Mouse (Mus musculus) limb, embryonic 10.5 days (tissue): ENCODE data around the gene Ces1f. TPM values are rescaled to one million over a fixed set of nuclear protein-coding genes. Genes with fewer than 3 reads are reported as not detected.

ENCODE experiments used
- DNase-seq: peaks from one replicate; pipeline ENCODE4 v3.0.0-alpha.2; 2017; ENCODE audit warnings: low spot score
- H3K27ac ChIP-seq: fragments of 300-500 bp; sonication (generic); 2 replicates; pipeline ENCODE4 v1.5.1; 2016; ENCODE audit warnings: mild to moderate bottlenecking
- H3K27me3 ChIP-seq: fragments of 300-500 bp; sonication (generic); 2 replicates; pipeline ENCODE4 v1.6.1; 2016; ENCODE audit warnings: low read depth, mild to moderate bottlenecking; ENCODE audit not compliant: poor library complexity, severe bottlenecking
- H3K36me3 ChIP-seq: fragments of 300-500 bp; sonication (generic); 2 replicates; pipeline ENCODE4 v1.6.1; 2016; ENCODE audit warnings: mild to moderate bottlenecking, moderate library complexity
- H3K4me1 ChIP-seq: fragments of 300-500 bp; sonication (generic); 2 replicates; pipeline ENCODE4 v1.6.1; 2016
- H3K4me3 ChIP-seq: fragments of 300-500 bp; sonication (generic); 2 replicates; pipeline ENCODE4 v1.5.1; 2016; ENCODE audit warnings: mild to moderate bottlenecking, moderate library complexity
- H3K9me3 ChIP-seq: fragments of 300-500 bp; sonication (generic); replicated peaks from 2 replicates; pipeline ENCODE4 v1.6.1; 2016; ENCODE audit warnings: mild to moderate bottlenecking
- WGBS: fragments of 180-500 bp; shearing (Covaris S2); methylation state at CpG from one replicate; pipeline ENCODE4 v1.1.7; 2016; 5-methylcytosine and 5-hydroxymethylcytosine counted together
- polyA plus RNA-seq: library from polyadenylated mRNA; unstranded; fragments of >200 nt; fragmentation: Nextera tagmentation; extraction: Ambion mirVana; gene quantifications from 2 replicates; pipeline ENCODE4 v1.2.1, GENCODE M21; 2016

The Ces1f gene
- not detected in 2 replicates for polyA plus RNA-seq

DNA sequence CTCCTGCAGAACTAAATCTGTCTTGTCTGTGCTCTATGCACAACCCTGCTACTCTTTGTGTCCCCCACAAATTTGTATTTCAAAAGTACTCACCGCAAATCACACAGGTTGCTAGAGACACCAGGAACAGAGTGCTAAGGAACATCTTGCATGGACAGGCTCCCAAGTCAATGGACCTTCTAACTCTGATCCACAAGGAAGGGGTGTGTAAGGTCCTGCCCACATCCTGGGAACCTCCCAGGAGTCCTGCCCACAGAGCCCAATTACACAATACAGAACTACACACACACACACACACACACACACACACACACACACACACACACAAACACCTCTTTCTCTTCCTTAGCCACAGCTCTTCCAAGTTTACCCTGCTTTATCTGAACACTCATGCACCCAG, at the start of gene Ces1f:
TSS of gene Ces1f (minus strand) at position 192 of the 400 bp plus-strand sequence.
- Histone ChIP-seq H3K27ac (no peak within 1 kb of the TSS), H3K9me3 (no peaks in the 10 kb centered on the region), H3K27me3 (no peaks in the 10 kb centered on the region), H3K4me3 (no peak within 1 kb of the TSS), H3K4me1 (no peaks in the 10 kb centered on the region), H3K36me3 (no peaks in the 10 kb centered on the region)
- 100% methylated on average over 1 of the region's 1 CpGs for WGBS
- DNase-seq = no peak

GRCm38 (mm10) chr8:93325123-93325522, 45.6 kb upstream of the Ces1f start:
- no peak for DNase-seq
- 82% methylated on average over 2 of the region's 2 CpGs for WGBS
- H3K27me3 ChIP-seq = no peaks in the 10 kb centered on the region
- H3K4me1 ChIP-seq = no peaks in the 10 kb centered on the region
- H3K36me3 ChIP-seq = no peaks in the 10 kb centered on the region
- no peak overlapping the region for H3K4me3 ChIP-seq
- no peak overlapping the region for H3K27ac ChIP-seq
- H3K9me3 ChIP-seq = no peaks in the 10 kb centered on the region

DNA sequence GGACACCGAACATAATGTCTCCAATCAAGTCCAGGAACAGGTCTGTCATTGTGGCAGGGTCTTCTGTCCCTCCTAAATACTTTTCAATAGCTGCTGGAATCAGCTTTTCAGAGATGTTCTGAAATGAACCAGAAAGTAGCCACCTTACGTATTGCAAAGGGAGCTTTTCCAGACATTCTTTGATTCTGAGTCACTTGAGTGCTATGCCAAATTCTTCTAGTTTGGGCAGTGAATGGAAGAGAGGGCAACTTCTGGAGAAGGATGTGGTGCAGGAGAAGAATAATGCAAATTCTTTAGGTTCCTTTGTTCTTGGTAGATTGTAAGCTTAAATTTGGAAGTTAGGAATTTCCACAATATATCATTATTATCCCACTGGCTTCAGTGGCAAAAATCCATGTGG, 37.5 kb upstream of the Ces1f start:
- no peak for DNase-seq
- H3K9me3 ChIP-seq = no peaks in the 10 kb centered on the region
- no peak overlapping the region for H3K27ac ChIP-seq
- no peak overlapping the region for H3K4me3 ChIP-seq
- 92% methylated on average over 2 of the region's 2 CpGs for WGBS
- no peaks in the 10 kb centered on the region for H3K4me1 ChIP-seq
- no peaks in the 10 kb centered on the region for H3K36me3 ChIP-seq
- no peaks in the 10 kb centered on the region for H3K27me3 ChIP-seq

- Histone ChIP-seq H3K4me1 (no peaks in the 10 kb centered on the region), H3K9me3 (no peaks in the 10 kb centered on the region), H3K4me3 (no peak overlapping the region), H3K27me3 (no peaks in the 10 kb centered on the region), H3K27ac (no peak overlapping the region), H3K36me3 (no peaks in the 10 kb centered on the region)
- WGBS = 84% methylated on average over 2 of the region's 2 CpGs
- no peak for DNase-seq
Observed at GRCm38 (mm10) chr8:93315557-93315956, 36.0 kb upstream of the Ces1f start.

DNA sequence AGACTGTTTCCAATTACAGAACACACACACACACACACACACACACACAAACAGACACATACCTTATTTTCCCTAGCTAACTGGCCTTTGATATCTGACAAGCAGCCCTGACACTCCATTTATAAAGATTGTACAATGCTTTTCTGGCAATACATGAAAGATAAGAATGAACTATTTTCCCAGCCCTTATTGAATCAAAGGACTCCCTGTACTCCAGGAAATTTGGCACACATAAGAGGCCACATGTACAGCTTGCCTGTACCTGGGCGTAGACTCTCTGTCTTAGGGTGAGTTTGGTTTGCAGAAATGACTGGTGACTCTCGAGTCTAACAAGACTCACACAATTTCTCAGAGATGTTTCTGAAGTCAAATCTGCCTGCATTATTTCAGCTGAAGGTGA, 4.3 kb upstream of the Ces1f start:
- Histone ChIP-seq H3K4me3 (no peak overlapping the region), H3K27me3 (no peaks in the 10 kb centered on the region), H3K9me3 (no peaks in the 10 kb centered on the region), H3K36me3 (no peaks in the 10 kb centered on the region), H3K4me1 (no peaks in the 10 kb centered on the region), H3K27ac (no peak overlapping the region)
- no peak for DNase-seq
- WGBS = 68% methylated on average over 2 of the region's 2 CpGs

DNA sequence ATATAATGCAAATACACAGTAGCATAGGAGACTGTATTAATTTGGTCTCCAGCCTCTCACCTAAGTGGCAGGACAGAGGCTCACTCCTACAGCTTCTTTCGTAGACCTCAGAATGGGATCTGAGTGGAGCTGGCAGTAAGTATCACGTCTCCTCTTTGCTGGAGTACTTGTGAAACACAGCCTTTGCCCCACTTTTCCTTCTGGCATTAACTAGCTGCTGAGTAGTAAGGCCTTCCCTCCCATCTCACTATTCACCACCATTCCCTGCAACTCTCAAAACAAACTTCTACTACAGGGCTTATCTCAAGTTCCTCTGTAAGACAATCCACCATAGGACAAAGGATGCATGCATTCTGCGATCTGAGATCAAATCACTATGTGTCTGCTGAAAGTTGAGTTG, 2.8 kb upstream of the Ces1f start:
- 86% methylated on average over 3 of the region's 3 CpGs for WGBS
- no peaks in the 10 kb centered on the region for H3K36me3 ChIP-seq

GRCm38 (mm10) chr8:93278176-93278805, 1.3 kb downstream of the Ces1f start:
- no peak overlapping the region for H3K27ac ChIP-seq
- H3K4me1 ChIP-seq = no peaks in the 10 kb centered on the region
- 86% methylated on average over 4 of the region's 4 CpGs for WGBS
- no peak for DNase-seq
- H3K4me3 ChIP-seq = no peak overlapping the region
- no peaks in the 10 kb centered on the region for H3K36me3 ChIP-seq
- no peaks in the 10 kb centered on the region for H3K27me3 ChIP-seq
- no peaks in the 10 kb centered on the region for H3K9me3 ChIP-seq

More for the DNA sequence above, 2.8 kb upstream of the Ces1f start:
- H3K27me3 ChIP-seq = no peaks in the 10 kb centered on the region
- H3K9me3 ChIP-seq = no peaks in the 10 kb centered on the region
- no peak overlapping the region for H3K27ac ChIP-seq
- no peaks in the 10 kb centered on the region for H3K4me1 ChIP-seq
- no peak for DNase-seq
- H3K4me3 ChIP-seq = no peak overlapping the region

- no peak for DNase-seq
- no peaks in the 10 kb centered on the region for H3K36me3 ChIP-seq
- H3K9me3 ChIP-seq = no peaks in the 10 kb centered on the region
- H3K27ac ChIP-seq = no peak overlapping the region
- no peak overlapping the region for H3K4me3 ChIP-seq
- H3K27me3 ChIP-seq = no peaks in the 10 kb centered on the region
- H3K4me1 ChIP-seq = no peaks in the 10 kb centered on the region
- WGBS = 87% methylated on average over 4 of the region's 4 CpGs
Observed at GRCm38 (mm10) chr8:93274609-93275008, 4.9 kb downstream of the Ces1f start.

GRCm38 (mm10) chr8:93273321-93273720, 6.2 kb downstream of the Ces1f start:
- no peaks in the 10 kb centered on the region for H3K9me3 ChIP-seq
- WGBS = 89% methylated on average over 3 of the region's 3 CpGs
- H3K36me3 ChIP-seq = no peaks in the 10 kb centered on the region
- H3K27ac ChIP-seq = no peak overlapping the region
- no peaks in the 10 kb centered on the region for H3K27me3 ChIP-seq
- DNase-seq = no peak
- H3K4me3 ChIP-seq = no peak overlapping the region
- no peaks in the 10 kb centered on the region for H3K4me1 ChIP-seq

- H3K4me1 ChIP-seq = no peaks in the 10 kb centered on the region
- DNase-seq = no peak
- H3K27ac ChIP-seq = no peak overlapping the region
- 85% methylated on average over 4 of the region's 4 CpGs for WGBS
- H3K27me3 ChIP-seq = no peaks in the 10 kb centered on the region
- no peaks in the 10 kb centered on the region for H3K36me3 ChIP-seq
- H3K4me3 ChIP-seq = no peak overlapping the region
- no peaks in the 10 kb centered on the region for H3K9me3 ChIP-seq
Observed at GRCm38 (mm10) chr8:93272686-93273085, 6.9 kb downstream of the Ces1f start.

- WGBS = 50% methylated on average over 2 of the region's 2 CpGs
- Histone ChIP-seq H3K4me3 (no peak overlapping the region), H3K27ac (no peak overlapping the region), H3K9me3 (no peaks in the 10 kb centered on the region), H3K36me3 (no peaks in the 10 kb centered on the region), H3K4me1 (no peaks in the 10 kb centered on the region), H3K27me3 (no peaks in the 10 kb centered on the region)
- no peak for DNase-seq
Observed at GRCm38 (mm10) chr8:93261436-93261835, 18.1 kb downstream of the Ces1f start.

DNA sequence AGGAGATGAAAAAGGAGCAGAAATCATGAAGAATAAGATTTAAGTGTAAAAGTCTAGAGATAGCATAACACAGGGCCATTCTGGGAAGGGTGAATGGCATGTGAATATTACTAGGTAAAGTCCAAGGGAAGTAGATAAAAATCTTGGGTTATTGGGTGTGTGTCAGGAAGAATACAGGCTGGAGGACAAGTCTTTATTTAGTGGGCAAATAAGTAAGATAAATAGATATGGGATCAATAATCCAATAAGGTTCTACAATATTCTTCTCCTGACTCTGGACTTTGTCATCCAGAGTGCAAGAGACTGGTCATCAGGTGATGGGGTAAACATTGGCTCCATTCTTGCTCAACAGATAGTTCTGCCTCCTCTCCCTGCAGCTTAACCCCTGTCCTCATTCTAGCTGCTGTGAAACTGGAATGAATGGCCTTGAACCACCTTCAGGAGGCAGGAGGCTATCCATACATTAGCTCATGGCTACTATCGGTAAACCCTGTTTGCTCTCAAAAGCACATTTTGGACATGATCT, 27.1 kb downstream of the Ces1f start:
- Histone ChIP-seq H3K9me3 (no peaks in the 10 kb centered on the region), H3K36me3 (no peaks in the 10 kb centered on the region), H3K4me1 (no peaks in the 10 kb centered on the region), H3K27me3 (no peaks in the 10 kb centered on the region), H3K27ac (no peak overlapping the region), H3K4me3 (no peak overlapping the region)
- no peak for DNase-seq
- 92% methylated on average over 1 of the region's 1 CpGs for WGBS

DNA sequence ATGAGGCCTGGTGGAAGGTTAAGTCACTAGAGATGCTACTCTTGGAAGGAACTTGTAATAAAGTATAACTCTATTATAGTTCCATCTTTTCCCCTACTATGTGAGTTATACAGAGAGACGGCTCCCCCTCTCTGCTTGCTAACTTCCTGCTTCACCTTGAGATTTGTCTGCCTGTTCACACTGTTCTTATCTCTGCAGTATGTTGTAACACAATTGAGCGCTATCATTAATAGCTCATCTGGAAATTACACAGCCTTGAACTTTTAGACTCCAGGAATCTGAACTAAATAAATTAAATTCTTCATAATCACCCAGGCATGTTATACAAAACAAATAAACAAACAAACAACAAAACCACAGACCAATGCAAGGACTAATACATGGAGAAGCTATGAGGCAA, 33.5 kb downstream of the Ces1f start:
- Histone ChIP-seq H3K4me3 (no peak overlapping the region), H3K27me3 (no peaks in the 10 kb centered on the region), H3K27ac (no peak overlapping the region), H3K9me3 (no peaks in the 10 kb centered on the region), H3K36me3 (no peaks in the 10 kb centered on the region), H3K4me1 (no peaks in the 10 kb centered on the region)
- no peak for DNase-seq
- WGBS = 95% methylated on average over 2 of the region's 2 CpGs

- H3K9me3 ChIP-seq = no peaks in the 10 kb centered on the region
- no peak for DNase-seq
- no peaks in the 10 kb centered on the region for H3K4me1 ChIP-seq
- H3K27me3 ChIP-seq = no peaks in the 10 kb centered on the region
- no peak overlapping the region for H3K27ac ChIP-seq
- H3K36me3 ChIP-seq = no peaks in the 10 kb centered on the region
- no peak overlapping the region for H3K4me3 ChIP-seq
Observed at GRCm38 (mm10) chr8:93239884-93240283, 39.7 kb downstream of the Ces1f start.
